Mouse (Mus musculus) CH12.LX (cell line): ENCODE data around the gene Dpy19l2. TPM values are rescaled to one million over a fixed set of nuclear protein-coding genes. Genes with fewer than 3 reads are reported as not detected.

Source experiments
- DNase-seq: peaks from one replicate; pipeline ENCODE4 v3.0.0-alpha.2; 2013; ENCODE audit errors: extremely low read depth
- H3K27ac ChIP-seq: 2 replicates; pipeline ENCODE4 v1.5.1; 2012; ENCODE audit warnings: low read depth, mild to moderate bottlenecking, control low read depth, moderate library complexity; ENCODE audit not compliant: insufficient read depth
- H3K27me3 ChIP-seq: replicated peaks from 2 replicates; pipeline ENCODE3; 2012; ENCODE audit warnings: inconsistent platforms
- H3K36me3 ChIP-seq, 2 experiments: replicated peaks in 1 of 2; 2 replicates each; pipeline versions ENCODE3 to v1.6.1; 2012; ENCODE audit warnings: inconsistent platforms in 1 of 2, low read length in 1 of 2, mild to moderate bottlenecking in 1 of 2, mixed read lengths in 1 of 2, moderate library complexity in 1 of 2; ENCODE audit not compliant: control insufficient read depth in 1 of 2, insufficient read depth in 1 of 2
- H3K4me1 ChIP-seq, 2 experiments: 2 replicates each; pipeline ENCODE4 v1.6.1; 2012; ENCODE audit warnings: inconsistent platforms in 1 of 2, moderate library complexity in 1 of 2; ENCODE audit not compliant: insufficient read depth in 2 of 2, control insufficient read depth in 1 of 2
- H3K4me2 ChIP-seq: 2 replicates; pipeline ENCODE4 v1.6.1; 2012; ENCODE audit warnings: low read depth, mild to moderate bottlenecking, control low read depth; ENCODE audit not compliant: poor library complexity, insufficient read depth, severe bottlenecking
- H3K4me3 ChIP-seq, 3 experiments: fragments of 150-350 bp in 1 of 3; sonication (generic) in 1 of 3; replicated peaks in 1 of 3; 2 replicates each; pipeline versions ENCODE3 to v1.5.1; 2011 to 2012; ENCODE audit warnings: low read depth in 2 of 3, low read length in 2 of 3, mild to moderate bottlenecking in 2 of 3, moderate library complexity in 2 of 3, control low read depth in 1 of 3, improper control_type of control experiment in 1 of 3, inconsistent platforms in 1 of 3, mixed read lengths in 1 of 3; ENCODE audit not compliant: poor library complexity in 1 of 3
- H3K79me2 ChIP-seq: replicated peaks from 2 replicates; pipeline ENCODE4 v1.6.1; 2012; ENCODE audit warnings: mild to moderate bottlenecking, moderate library complexity; ENCODE audit not compliant: control insufficient read depth, poor library complexity, insufficient read depth, severe bottlenecking; ENCODE audit errors: extremely low read depth
- H3K9ac ChIP-seq: 2 replicates; pipeline ENCODE4 v1.6.1; 2012; ENCODE audit warnings: low read depth, mild to moderate bottlenecking, control low read depth, moderate library complexity; ENCODE audit not compliant: insufficient read depth
- H3K9me3 ChIP-seq: replicated peaks from 2 replicates; pipeline ENCODE3; 2012; ENCODE audit warnings: low read length, inconsistent platforms, mixed read lengths
- BHLHE40 ChIP-seq: IDR thresholded peaks from 2 replicates; pipeline ENCODE4 v1.6.1; 2011; ENCODE audit warnings: mild to moderate bottlenecking, low read depth, low read length, improper control_type of control experiment
- E2F4 ChIP-seq: IDR thresholded peaks from 2 replicates; pipeline ENCODE4 v1.6.1; 2011; ENCODE audit warnings: low read depth, low read length, improper control_type of control experiment; ENCODE audit not compliant: insufficient replicate concordance
- ELF1 ChIP-seq: IDR thresholded peaks from 2 replicates; pipeline ENCODE4 v1.6.1; 2014; ENCODE audit warnings: low read depth, mild to moderate bottlenecking, inconsistent platforms, low read length, improper control_type of control experiment
- ETS1 ChIP-seq: conservative IDR thresholded peaks from 2 replicates; pipeline ENCODE4 v1.6.1; 2012; ENCODE audit warnings: low read depth, mild to moderate bottlenecking, inconsistent platforms, low read length, improper control_type of control experiment, moderate library complexity
- GABPA ChIP-seq: IDR thresholded peaks from 2 replicates; pipeline ENCODE4 v1.6.1; 2012; ENCODE audit warnings: low read depth, low read length, improper control_type of control experiment, inconsistent platforms; ENCODE audit not compliant: insufficient replicate concordance
- HCFC1 ChIP-seq: IDR thresholded peaks from 2 replicates; pipeline ENCODE4 v1.6.1; 2012; ENCODE audit warnings: low read depth, mild to moderate bottlenecking, inconsistent platforms, low read length, improper control_type of control experiment
- JUN ChIP-seq: IDR thresholded peaks from 2 replicates; pipeline ENCODE4 v1.6.1; 2011; ENCODE audit warnings: low read depth, mild to moderate bottlenecking, low read length, improper control_type of control experiment, moderate library complexity; ENCODE audit not compliant: insufficient read depth
- JUND ChIP-seq: conservative IDR thresholded peaks from 2 replicates; pipeline ENCODE4 v1.6.1; 2011; ENCODE audit warnings: low read depth, low read length, improper control_type of control experiment
- KAT2A ChIP-seq: IDR thresholded peaks from 2 replicates; pipeline ENCODE4 v1.6.1; 2012; ENCODE audit warnings: low read length, improper control_type of control experiment, inconsistent platforms; ENCODE audit not compliant: insufficient replicate concordance
- MAFK ChIP-seq: IDR thresholded peaks from 2 replicates; pipeline ENCODE4 v1.6.1; 2011; ENCODE audit warnings: low read length, improper control_type of control experiment; ENCODE audit not compliant: insufficient replicate concordance
- MAX ChIP-seq: IDR thresholded peaks from 2 replicates; pipeline ENCODE4 v1.6.1; 2011; ENCODE audit warnings: low read length, improper control_type of control experiment
- MAZ ChIP-seq: IDR thresholded peaks from 2 replicates; pipeline ENCODE4 v1.6.1; 2012; ENCODE audit warnings: low read depth, mild to moderate bottlenecking, inconsistent platforms, low read length, improper control_type of control experiment, moderate library complexity
- MYC ChIP-seq: IDR thresholded peaks from 2 replicates; pipeline ENCODE4 v1.6.1; 2011; ENCODE audit warnings: low read depth, mild to moderate bottlenecking, improper control_type of control experiment, low read length
- NELFE ChIP-seq: IDR thresholded peaks from 2 replicates; pipeline ENCODE4 v1.6.1; 2011; ENCODE audit warnings: low read depth, low read length, improper control_type of control experiment
- NRF1 ChIP-seq: IDR thresholded peaks from 2 replicates; pipeline ENCODE4 v1.6.1; 2014; ENCODE audit warnings: low read depth, mild to moderate bottlenecking, inconsistent platforms, low read length, improper control_type of control experiment, moderate library complexity
- SMC3 ChIP-seq: IDR thresholded peaks from 2 replicates; pipeline ENCODE4 v1.6.1; 2011; ENCODE audit warnings: low read depth, low read length, improper control_type of control experiment
- UBTF ChIP-seq: IDR thresholded peaks from 2 replicates; pipeline ENCODE4 v1.6.1; 2012; ENCODE audit warnings: low read depth, mild to moderate bottlenecking, inconsistent platforms, low read length, improper control_type of control experiment, moderate library complexity
- USF1 ChIP-seq: IDR thresholded peaks from 2 replicates; pipeline ENCODE4 v1.6.1; 2014; ENCODE audit warnings: low read depth, mild to moderate bottlenecking, inconsistent platforms, low read length, improper control_type of control experiment
- ZC3H11A ChIP-seq: IDR thresholded peaks from 2 replicates; pipeline ENCODE4 v1.6.1; 2012; ENCODE audit warnings: low read depth, mild to moderate bottlenecking, inconsistent platforms, low read length, improper control_type of control experiment
- dilution Hi-C: fragments of 300-500 bp; cut with MboI; formaldehyde crosslinking; loops from 2 replicates; pipeline ENCODE4 v1.14.3; 2020; ENCODE audit warnings: low sequenced_read_pairs; ENCODE audit not compliant: extremely low pct_unique_long_range_greater_than_20kb, extremely low pct_ligation_motif_present
- in situ Hi-C: fragments of 300-500 bp; cut with MboI; formaldehyde crosslinking; loops from 3 replicates; pipeline ENCODE4 v1.14.3; 2019; ENCODE audit warnings: low sequenced_read_pairs, low pct_ligation_motif_present, low pct_unique_long_range_greater_than_20kb, mixed read lengths
- polyA plus RNA-seq: library from polyadenylated mRNA; unstranded; fragments of >175 nt; gene quantifications from 2 replicates; pipeline ENCODE4 v1.2.1, GENCODE M21; 2012; ENCODE audit warnings: low read depth; ENCODE audit not compliant: insufficient read length
- total RNA-seq, 2 experiments: library from RNA; depleted of rRNA; stranded (reverse); fragments of 300-350 nt in 1 of 2; fragments of >200 nt in 1 of 2; gene quantifications; 2 replicates each; pipeline ENCODE4 v1.2.3; 2012 to 2014

Gene Dpy19l2
- total and polyA plus RNA-seq, 3 experiments, result not detected

DNA sequence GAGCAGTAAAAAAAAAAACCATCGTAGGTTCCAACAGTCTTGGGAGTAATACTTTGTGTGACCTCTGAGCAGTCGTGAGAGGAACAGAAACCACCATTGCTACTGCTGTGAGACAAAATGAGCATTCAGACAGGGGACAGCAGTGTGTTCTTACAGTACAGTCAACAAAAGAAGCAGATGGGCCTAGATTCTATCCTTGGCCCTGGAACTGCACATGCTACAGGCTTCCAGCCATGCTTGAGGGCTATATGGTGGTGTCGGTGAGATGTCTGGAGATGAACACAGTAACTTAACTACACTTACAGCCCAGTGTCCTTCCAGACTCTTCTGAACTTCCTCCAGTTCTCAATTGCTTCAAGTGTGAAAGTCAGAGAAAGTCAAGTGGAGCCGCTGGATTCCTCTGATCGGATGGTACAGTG lies 184.0 kb downstream of the Dpy19l2 start (continued):
- TF ChIP-seq BHLHE40 (peak; percentile 32), NELFE (no peak), ELF1 (no peak), HCFC1 (no peak), KAT2A (no peak), MAZ (no peak), JUN (no peak), MAX (peak; percentile 84), SMC3 (no peak), USF1 (no peak), UBTF (no peak), ETS1 (no peak), NRF1 (no peak), JUND (no peak)

DNA sequence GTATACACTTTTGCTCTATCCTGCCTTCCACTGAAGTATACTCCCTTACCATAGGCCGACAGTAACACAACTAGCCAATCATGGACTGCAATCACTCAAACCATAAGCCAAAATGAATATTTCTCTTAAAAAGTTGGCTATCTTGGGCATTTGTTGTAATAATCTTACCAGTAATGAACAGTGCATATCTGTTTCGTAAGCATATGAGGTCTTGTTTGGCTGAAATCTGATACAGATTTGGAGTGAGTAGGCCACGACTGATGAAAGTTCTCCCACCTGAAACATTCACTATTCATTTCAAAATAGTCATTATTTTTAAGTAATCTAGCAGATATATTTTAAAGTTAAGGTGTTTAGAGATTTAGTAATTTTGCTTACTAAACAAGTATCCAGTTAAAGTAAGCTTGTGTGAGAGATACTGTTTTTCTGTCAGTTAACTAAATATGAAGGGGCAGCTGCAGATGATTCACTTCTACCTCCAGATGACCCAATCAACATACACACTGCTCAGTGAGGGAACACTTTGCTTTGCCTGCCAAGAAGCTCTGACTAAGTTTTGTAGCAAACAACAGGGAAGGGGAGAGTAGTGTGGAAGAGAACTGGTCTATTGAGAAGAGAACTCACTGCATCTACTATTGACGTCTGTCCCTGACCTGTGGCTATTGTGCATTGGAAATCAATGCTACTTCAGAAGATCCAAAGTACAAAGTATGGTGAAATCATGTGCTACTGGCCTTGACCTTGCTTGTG lies 184.5 kb downstream of the Dpy19l2 start:
- Histone ChIP-seq H3K4me3 (no peak overlapping the region), H3K9ac (no peak overlapping the region), H3K36me3 (no peaks in the 10 kb centered on the region), H3K27me3 (no peaks in the 10 kb centered on the region), H3K4me2 (peak overlapping the region; percentile 8; the same call in 1 of the 2 replicates), H3K9me3 (no peaks in the 10 kb centered on the region), H3K27ac (peak overlapping the region; percentile 18; the same call in 1 of the 2 replicates), H3K4me1 (peaks cover 13 to 32% of the 10 kb centered on the region in 2 experiments), H3K79me2 (no peaks in the 10 kb centered on the region; the same call in 1 of the 2 replicates)
- dilution Hi-C loops (no loop called here), in situ Hi-C loops (loop anchor here (5.0 kb wide), 1 partner anchor 394 kb away; no protein-coding TSS in a partner anchor)
- TF ChIP-seq ETS1 (0 out of 2 replicates have a peak, but pooled peaks have one; percentile 1), E2F4 (no peak)
- no peak for DNase-seq

DNA sequence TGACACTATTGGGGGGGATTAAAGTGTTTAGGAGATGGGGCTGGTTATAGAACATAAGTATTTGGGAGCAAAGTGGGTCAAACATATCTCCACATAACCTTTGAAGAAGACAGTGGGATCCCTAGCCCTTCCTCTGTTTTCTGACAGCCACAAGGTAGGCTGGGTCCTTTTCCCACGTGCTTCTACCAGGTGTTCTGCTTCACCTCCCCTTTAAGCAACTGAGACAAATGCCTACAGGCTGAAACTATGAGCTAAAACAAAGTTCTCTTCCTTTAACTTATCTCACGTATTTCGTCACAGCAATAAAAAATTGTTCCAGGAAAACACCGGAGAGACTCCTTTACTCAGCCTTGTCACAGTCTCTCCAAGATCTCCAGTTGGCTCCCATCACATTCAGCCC lies 187.2 kb downstream of the Dpy19l2 start:
- dilution Hi-C loops, result no loop called here
- no peaks in the 10 kb centered on the region for H3K27me3 ChIP-seq

More for the DNA sequence above, 187.2 kb downstream of the Dpy19l2 start:
- Histone ChIP-seq H3K4me1 (peaks cover 14 to 51% of the 10 kb centered on the region in 2 experiments), H3K9ac (no peak overlapping the region), H3K36me3 (no peaks in the 10 kb centered on the region), H3K9me3 (no peaks in the 10 kb centered on the region), H3K27ac (no peak overlapping the region), H3K79me2 (peaks cover under 1% of the 10 kb centered on the region; the same call in 1 of the 2 replicates), H3K4me3 (no peak overlapping the region), H3K4me2 (no peak overlapping the region)
- no peak for DNase-seq
- TF ChIP-seq JUND (no peak), ZC3H11A (no peak), NRF1 (no peak), HCFC1 (no peak), MYC (no peak), MAFK (no peak), GABPA (no peak), E2F4 (no peak)
- in situ Hi-C loops, result no loop called here
